Mouse (Mus musculus): ENCODE data around the gene Padi3.

Padi3 gene

GRCm38 (mm10) chr4:140815996-140816917 is 5.8 kb upstream of the Padi3 start:
- no peak for DNase-seq (ENCODE audit: extremely low spot score)

GRCm38 (mm10) chr4:140815496-140815895 is 5.0 kb upstream of the Padi3 start:
- DNase-seq (ENCODE audit: extremely low spot score), result no peak

GRCm38 (mm10) chr4:140814241-140815225 is 4.1 kb upstream of the Padi3 start:
- DNase-seq (ENCODE audit: extremely low spot score), result peak; percentile 61

GRCm38 (mm10) chr4:140813358-140814185 is 3.1 kb upstream of the Padi3 start:
- no peak for DNase-seq (ENCODE audit: extremely low spot score)

GRCm38 (mm10) chr4:140812609-140813008 is 2.2 kb upstream of the Padi3 start:
- no peak for DNase-seq (ENCODE audit: extremely low spot score)

GRCm38 (mm10) chr4:140812191-140812590 is 1.7 kb upstream of the Padi3 start:
- DNase-seq (ENCODE audit: extremely low spot score), result no peak

- DNase-seq (ENCODE audit: extremely low spot score), result no peak
Measured at GRCm38 (mm10) chr4:140809118-140809517, 1.3 kb downstream of the Padi3 start.

GRCm38 (mm10) chr4:140804601-140805000 is 5.8 kb downstream of the Padi3 start:
- no peak for DNase-seq (ENCODE audit: extremely low spot score)

GRCm38 (mm10) chr4:140801364-140801763 is 9.1 kb downstream of the Padi3 start:
- no peak for DNase-seq (ENCODE audit: extremely low spot score)

GRCm38 (mm10) chr4:140796786-140797185 is 13.7 kb downstream of the Padi3 start:
- DNase-seq (ENCODE audit: extremely low spot score), result no peak

- DNase-seq (ENCODE audit: extremely low spot score), result no peak
Measured at GRCm38 (mm10) chr4:140794678-140795077, 15.8 kb downstream of the Padi3 start.

GRCm38 (mm10) chr4:140793795-140794194 is 16.7 kb downstream of the Padi3 start:
- no peak for DNase-seq (ENCODE audit: extremely low spot score)

GRCm38 (mm10) chr4:140792584-140792983 is 17.9 kb downstream of the Padi3 start:
- DNase-seq (ENCODE audit: extremely low spot score), result no peak

- no peak for DNase-seq (ENCODE audit: extremely low spot score)
Measured at GRCm38 (mm10) chr4:140791071-140791470, 19.4 kb downstream of the Padi3 start.

GRCm38 (mm10) chr4:140789983-140790382 is 20.5 kb downstream of the Padi3 start:
- DNase-seq (ENCODE audit: extremely low spot score), result no peak

GRCm38 (mm10) chr4:140788983-140789382 is 21.5 kb downstream of the Padi3 start:
- peak; percentile 68 for DNase-seq (ENCODE audit: extremely low spot score)

GRCm38 (mm10) chr4:140788264-140788663 is 22.2 kb downstream of the Padi3 start:
- DNase-seq (ENCODE audit: extremely low spot score), result no peak

- DNase-seq (ENCODE audit: extremely low spot score), result no peak
Measured at GRCm38 (mm10) chr4:140787414-140787813, 23.0 kb downstream of the Padi3 start.

- no peak for DNase-seq (ENCODE audit: extremely low spot score)
Measured at GRCm38 (mm10) chr4:140785217-140785616, 25.2 kb downstream of the Padi3 start.

GRCm38 (mm10) chr4:140784292-140784945 is 26.0 kb downstream of the Padi3 start:
- DNase-seq (ENCODE audit: extremely low spot score), result no peak

GRCm38 (mm10) chr4:140782821-140783220 is 27.6 kb downstream of the Padi3 start:
- no peak for DNase-seq (ENCODE audit: extremely low spot score)
